Mouse (Mus musculus) T-helper 17 cell (primary cell): ENCODE measurements around the gene Gfpt2.
"Not testable (repeated sequence)": the region's sequence is repeated elsewhere in the genome, so short reads cannot be mapped to it uniquely, and the experiment has no call there.

Experiments used
- in situ Hi-C, 2 experiments: fragments of 300-600 bp; cut with MboI, MseI; formaldehyde crosslinking; loops; 1 replicate in 1 of 2; 2 replicates in 1 of 2; pipeline ENCODE4 v1.15.1; 2025; ENCODE audit warnings: high pct_unique_total_duplicates in 2 of 2

Gene Gfpt2

DNA sequence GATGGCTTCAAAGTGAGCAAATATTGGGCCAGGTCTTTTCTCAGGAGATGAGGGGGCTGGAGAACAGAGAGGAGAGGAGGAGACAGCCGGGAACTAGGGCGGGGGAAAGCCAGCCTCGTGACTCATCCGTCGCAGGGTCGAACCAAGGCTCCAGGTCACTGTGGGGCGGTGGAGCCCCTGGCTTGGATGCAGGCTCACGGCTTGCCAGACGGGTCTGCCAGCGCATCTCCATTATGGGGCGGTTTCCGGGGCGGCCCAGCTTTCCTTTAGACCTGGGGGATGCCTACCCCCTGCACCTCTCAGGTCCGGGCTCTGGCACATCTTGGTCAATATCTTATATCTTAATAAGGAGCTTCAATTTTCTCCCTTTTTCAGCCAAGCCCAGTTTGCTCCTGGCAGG lies 847 bp upstream of the Gfpt2 start:
- in situ Hi-C loops: no loop called here

DNA sequence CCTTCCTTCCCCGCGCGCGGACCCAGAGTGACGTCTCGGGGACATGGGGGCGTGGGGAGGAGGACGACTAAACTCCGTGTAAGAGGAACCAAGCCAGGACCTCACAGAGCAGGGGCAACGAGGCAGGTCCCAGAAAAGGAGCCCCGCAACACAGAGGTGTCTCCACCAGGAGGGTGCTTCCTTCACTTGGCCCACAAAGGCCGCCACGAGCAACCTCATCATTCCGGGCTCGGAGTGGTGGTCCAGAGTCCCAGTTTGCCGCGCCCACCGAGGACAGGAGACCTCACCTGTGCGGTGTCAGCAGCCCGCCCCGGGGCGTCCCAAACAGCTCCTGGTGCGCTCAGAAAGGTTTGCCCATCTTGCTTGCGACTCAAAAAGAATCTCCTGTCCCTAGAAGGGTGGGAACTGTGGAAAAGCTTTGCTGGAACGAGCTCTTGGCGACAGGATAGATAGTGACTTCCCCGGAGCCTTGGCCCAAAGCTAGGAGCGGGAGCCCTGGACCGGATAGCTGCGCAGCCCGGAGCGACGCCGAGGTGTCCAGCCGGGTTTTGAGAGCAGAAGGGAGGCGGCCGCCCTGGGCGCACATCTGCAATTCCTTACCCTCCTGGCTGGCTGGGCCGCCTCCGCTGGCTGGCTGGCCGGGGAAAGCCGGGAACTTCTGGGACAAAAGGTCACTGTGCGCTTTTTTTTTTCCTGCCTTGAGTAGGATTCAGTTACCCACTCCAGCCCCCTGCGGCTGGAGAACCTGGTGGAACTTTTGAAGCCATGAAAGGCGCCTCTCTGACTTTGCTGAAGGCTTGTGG lies 565 bp downstream of the Gfpt2 start:
- in situ Hi-C loops: no loop called here

- in situ Hi-C loops: no loop called here
These were observed 5.0 kb downstream of the Gfpt2 start for GRCm38 (mm10) chr11:49798931-49799330.

DNA sequence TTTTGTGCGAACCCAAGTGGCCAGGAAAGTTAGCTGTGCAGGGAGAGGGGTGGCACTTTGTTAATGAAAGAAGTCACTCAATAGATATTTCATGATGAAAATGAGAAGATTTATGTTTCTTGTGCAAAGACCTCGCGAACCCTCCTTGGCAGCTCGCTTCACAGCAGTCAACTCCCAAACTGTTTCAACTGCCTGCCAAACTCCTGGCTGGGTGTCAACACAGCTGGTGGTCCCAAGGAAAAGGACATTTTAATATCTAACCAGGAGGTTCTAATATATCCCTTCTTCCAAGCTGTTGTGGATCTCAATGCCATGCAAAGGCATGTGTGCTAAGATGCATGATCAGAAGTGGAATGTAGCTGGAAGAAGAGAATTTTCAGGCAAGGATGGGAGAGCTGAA lies 7.5 kb downstream of the Gfpt2 start:
- in situ Hi-C loops: no loop called here

GRCm38 (mm10) chr11:49803801-49804200 lies 9.8 kb downstream of the Gfpt2 start:
- in situ Hi-C loops: no loop called here

GRCm38 (mm10) chr11:49806218-49806617 lies 12.2 kb downstream of the Gfpt2 start:
- in situ Hi-C loops: no loop called here

- in situ Hi-C loops: no loop called here
These were observed 15.0 kb downstream of the Gfpt2 start for GRCm38 (mm10) chr11:49808946-49809345.

DNA sequence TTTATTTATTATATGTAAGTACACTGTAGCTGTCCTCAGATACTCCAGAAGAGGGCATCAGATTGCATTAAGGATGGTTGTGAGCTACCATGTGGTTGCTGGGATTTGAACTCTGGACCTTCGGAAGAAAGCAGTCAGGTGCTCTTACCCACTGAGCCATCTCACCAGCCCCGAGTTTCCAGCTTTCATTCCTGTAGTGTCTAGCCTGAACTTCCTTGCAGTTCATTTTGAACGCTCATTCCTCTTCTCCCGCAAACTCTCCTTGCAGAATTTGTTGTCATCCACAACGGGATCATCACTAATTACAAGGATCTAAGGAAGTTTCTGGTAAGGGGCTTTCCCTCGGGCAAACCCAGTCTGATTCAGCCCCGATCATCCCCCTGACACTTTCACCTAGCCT lies 16.7 kb downstream of the Gfpt2 start:
- in situ Hi-C loops: not testable (repeated sequence)

- in situ Hi-C loops: no loop called here
These were observed 17.1 kb downstream of the Gfpt2 start for GRCm38 (mm10) chr11:49811099-49811541.

- in situ Hi-C loops: no loop called here
These were observed 17.9 kb downstream of the Gfpt2 start for GRCm38 (mm10) chr11:49811879-49812278.

DNA sequence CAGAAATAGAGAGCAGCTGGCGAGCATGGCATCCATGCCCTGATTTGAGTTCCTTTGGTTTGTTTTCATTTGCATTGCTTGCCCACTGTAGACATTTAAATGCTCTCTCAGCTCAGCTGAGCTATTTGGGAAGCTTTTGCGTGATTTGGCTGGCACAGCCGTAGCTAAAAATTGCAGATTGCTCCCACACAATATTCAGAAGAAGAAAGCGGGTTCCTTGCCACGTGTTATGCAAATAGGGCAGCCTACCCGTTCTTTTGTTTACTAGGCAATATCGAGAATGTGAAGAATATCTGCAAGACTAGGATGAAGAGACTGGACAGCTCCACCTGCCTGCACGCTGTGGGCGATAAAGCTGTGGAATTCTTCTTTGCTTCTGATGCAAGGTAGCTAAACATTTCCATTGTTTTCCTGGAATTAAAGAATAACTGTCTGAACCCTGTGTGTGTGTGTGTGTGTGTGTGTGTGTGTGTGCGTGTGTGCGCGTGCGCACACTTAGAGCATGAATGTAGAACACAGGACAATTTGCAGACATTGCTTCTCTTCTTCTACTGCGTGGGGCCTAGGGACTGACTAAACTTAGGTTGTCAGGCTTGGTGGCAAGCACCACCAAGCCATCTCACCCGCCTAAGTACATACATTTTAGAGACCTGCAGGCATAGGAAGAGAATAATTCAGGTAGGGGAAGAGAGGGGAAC lies 25.0 kb downstream of the Gfpt2 start:
- in situ Hi-C loops: no loop called here

DNA sequence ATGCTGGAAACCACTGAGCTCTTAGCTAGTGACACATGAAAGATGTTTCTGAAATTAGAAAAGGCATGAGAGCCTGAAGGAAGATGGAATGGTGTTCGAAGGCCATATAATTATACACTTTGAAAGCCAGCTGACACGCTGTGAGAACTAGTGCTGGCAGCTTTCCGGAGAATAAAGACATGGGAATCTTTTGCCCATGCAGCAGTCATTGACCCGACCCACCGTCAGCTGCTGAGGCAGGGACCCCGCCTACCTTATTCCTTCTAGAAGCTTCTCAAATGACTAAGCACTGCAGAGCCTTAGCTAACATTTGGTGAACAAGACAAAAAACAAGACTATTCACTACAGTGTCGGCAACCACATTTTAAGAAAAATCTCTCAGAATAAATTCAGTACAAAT lies 25.7 kb downstream of the Gfpt2 start:
- in situ Hi-C loops: loop anchor here (5.0 kb wide), 2 partner anchors 48 to 53 kb away; no protein-coding TSS in a partner anchor

GRCm38 (mm10) chr11:49820928-49821327 lies 26.9 kb downstream of the Gfpt2 start:
- in situ Hi-C loops: loop anchor here (5.0 kb wide), 2 partner anchors 46 to 51 kb away; no protein-coding TSS in a partner anchor

DNA sequence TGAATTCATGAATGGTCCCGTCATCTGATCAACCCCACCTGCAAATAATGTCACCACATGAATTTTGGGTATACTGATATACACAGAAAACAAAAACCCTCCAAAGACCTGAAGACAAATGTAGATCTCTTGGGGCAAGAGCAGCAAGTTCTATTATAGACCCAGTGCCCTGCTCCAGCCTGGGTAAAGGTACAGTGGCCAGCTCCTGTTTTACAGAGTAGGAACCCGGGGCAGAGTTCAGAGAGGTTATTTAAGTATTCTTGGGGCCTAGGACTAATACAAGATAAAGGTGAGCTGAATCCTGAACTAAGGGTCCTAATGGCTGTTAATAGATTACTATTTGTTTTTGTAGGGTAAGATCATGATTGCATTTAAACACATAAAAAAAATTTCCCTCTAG lies 27.6 kb downstream of the Gfpt2 start:
- in situ Hi-C loops: loop anchor here (5.0 kb wide), 2 partner anchors 46 to 51 kb away; no protein-coding TSS in a partner anchor

DNA sequence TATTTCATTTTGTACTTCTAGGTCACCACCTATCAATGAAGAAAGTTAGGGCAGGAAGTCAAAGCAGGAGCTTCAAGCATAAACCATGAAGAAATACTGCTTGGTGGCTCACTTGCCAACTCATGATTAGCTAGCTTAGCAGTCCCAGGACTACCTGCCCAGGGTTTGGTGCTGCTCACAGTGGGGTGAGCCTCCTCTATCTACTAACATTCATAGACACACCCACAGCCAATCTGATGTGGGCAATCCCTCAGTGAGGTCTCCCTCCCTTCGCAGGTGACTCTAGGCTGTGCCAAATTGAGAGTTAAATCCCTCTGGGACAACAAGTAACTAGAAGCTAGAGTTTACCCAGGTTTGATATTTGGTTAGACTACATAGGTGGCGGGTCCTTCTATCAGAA lies 28.4 kb downstream of the Gfpt2 start:
- in situ Hi-C loops: loop anchor here (5.0 kb wide), 2 partner anchors 45 to 50 kb away; no protein-coding TSS in a partner anchor

- in situ Hi-C loops: loop anchor here (5.0 kb wide), 2 partner anchors 42 to 47 kb away; no protein-coding TSS in a partner anchor
These were observed 30.9 kb downstream of the Gfpt2 start for GRCm38 (mm10) chr11:49824896-49825295.

- in situ Hi-C loops: no loop called here
These were observed 33.3 kb downstream of the Gfpt2 start for GRCm38 (mm10) chr11:49827243-49827642.

GRCm38 (mm10) chr11:49829176-49829745 lies 35.3 kb downstream of the Gfpt2 start:
- in situ Hi-C loops: no loop called here

DNA sequence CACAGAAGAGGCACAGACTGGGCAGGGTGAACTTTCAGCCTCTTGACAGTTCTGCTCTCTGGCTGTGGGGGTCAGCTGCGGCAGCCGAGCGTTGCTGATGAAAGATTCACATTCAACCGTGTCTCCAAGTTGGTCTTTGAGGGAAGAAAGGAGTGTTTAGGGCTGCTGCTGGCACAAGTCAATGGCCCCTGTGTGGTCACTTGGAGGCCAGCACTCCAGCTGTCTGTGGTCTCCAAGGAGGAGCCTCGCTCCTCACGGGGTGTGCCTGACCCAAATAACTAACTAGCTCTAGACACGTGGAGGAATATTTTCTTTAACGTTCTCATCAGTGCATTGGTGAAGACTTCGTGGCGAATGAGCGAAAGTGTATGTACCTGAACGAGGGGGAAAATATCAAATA lies 38.0 kb downstream of the Gfpt2 start:
- in situ Hi-C loops: no loop called here

GRCm38 (mm10) chr11:49832962-49833361 lies 39.0 kb downstream of the Gfpt2 start:
- in situ Hi-C loops: no loop called here

GRCm38 (mm10) chr11:49834248-49834647 lies 40.3 kb downstream of the Gfpt2 start:
- in situ Hi-C loops: no loop called here

DNA sequence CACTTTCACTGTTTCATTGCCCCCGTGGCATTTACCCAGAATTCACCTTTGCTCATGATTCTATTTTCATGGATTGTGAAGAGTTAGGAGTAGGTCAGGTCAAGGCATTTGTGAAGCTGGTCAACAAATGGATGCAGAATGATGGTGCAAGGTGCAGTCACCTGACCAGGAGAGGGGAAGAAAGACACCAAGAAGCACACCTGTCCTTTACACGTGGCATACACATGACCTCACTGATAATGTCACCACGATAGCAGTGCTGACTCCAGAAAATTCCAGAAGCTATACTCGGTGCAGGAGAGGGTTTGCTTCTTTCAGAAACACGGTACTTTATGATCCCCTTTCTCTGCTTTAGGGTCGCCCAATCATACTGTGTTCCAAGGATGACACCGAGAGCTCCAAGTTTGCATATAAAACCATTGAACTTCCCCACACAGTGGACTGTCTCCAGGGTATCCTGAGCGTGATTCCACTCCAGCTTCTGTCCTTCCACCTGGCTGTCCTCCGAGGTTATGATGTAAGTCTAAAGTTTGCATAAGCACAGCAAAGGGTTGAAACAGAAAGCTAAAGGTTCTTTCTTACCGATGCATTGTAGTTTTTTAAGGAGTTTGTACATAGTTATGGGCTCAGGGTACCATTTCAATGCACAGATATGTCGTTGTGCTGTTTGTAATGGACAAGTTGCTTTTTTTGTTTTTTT lies 41.4 kb downstream of the Gfpt2 start:
- in situ Hi-C loops: no loop called here
